ENCODE assay signal across 31 mouse cellular contexts in the genomic region with DNA sequence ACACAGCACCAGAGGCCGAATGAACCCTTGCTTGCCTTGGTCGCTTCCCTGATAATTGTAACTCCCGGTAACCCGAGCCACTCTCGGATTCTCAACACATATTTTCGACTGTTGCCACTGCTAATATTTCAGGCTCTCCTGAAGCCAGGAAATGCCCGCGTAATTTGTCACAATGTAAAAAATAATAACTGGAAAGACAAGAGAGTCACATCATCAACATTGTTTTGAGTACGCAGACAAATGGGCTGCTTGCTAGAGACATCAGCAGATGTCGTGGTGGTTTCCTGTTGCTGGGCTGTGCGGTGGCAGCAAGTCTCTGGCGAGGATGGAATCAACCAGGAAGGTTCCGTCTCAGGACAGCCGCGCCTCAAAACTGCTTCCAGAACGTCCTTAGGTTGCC.
DNase-seq lines count a peak whose midpoint lies in the region; ATAC-seq and TF ChIP-seq lines count a peak whose summit lies in the region.
"Had no signal": no experiment of that assay in that cellular context is flagged by ENCODE, and none has a peak within 500 bp of the region (broad histone marks: within the 10 kb centered on the region; RNA-seq: fewer than 3 reads in every experiment).

No protein-coding gene starts in this region.

- H3K4me3 ChIP-seq in gastrocnemius, adult 2 months = peak overlapping the region; percentile 33
- H3K4me3 ChIP-seq in C2C12 (ENCODE audit: insufficient read depth, poor library complexity, severe bottlenecking) = no peak overlapping the region
- no peak overlapping the region for H3K4me3 ChIP-seq in embryonic facial prominence, embryonic 14.5 days (ENCODE audit: low read depth, low read length)
- H3K4me3 ChIP-seq: heart, embryonic 15.5 days; hindbrain, embryonic 12.5 days; intestine, embryonic 15.5 days; limb, embryonic 15.5 days; liver, embryonic 13.5 days; neural tube, embryonic 12.5 days had no signal

- ATAC-seq in embryonic facial prominence, embryonic 14.5 days (ENCODE audit: low read depth) = no peak
- ATAC-seq: forebrain, embryonic 14.5 days; hindbrain, postnatal 0 days; intestine, embryonic 15.5 days; midbrain, embryonic 16.5 days had no signal

- no peaks in the 10 kb centered on the region for H3K79me2 ChIP-seq in C2C12 (ENCODE audit: control insufficient read depth, insufficient read depth)

- TF ChIP-seq CTCF in gastrocnemius, adult 2 months (IDR thresholded peaks at IDR 0.05) = no peak
- no peak for TF ChIP-seq CTCF in C2C12 (IDR thresholded peaks at IDR 0.05; ENCODE audit: control insufficient read depth, insufficient read depth, insufficient read length)

- intact Hi-C loops in gastrocnemius, adult 2 months (cut with DNase I) = no loop called here
- intact Hi-C loops in gastrocnemius, postnatal 36 days (cut with DNase I) = no loop called here

- H3K36me3 ChIP-seq in C2C12 (ENCODE audit: control insufficient read depth, insufficient read depth) = no peaks in the 10 kb centered on the region
- no peaks in the 10 kb centered on the region for H3K36me3 ChIP-seq in embryonic facial prominence, embryonic 14.5 days (ENCODE audit: control insufficient read depth, insufficient read depth, low read length)
- H3K36me3 ChIP-seq: heart, embryonic 15.5 days; hindbrain, embryonic 12.5 days; intestine, embryonic 15.5 days; limb, embryonic 15.5 days; liver, embryonic 13.5 days; neural tube, embryonic 12.5 days had no signal

- no peaks in the 10 kb centered on the region for H3K9me3 ChIP-seq in embryonic facial prominence, embryonic 14.5 days (ENCODE audit: control insufficient read depth, low read length)
- H3K9me3 ChIP-seq: heart, embryonic 15.5 days; hindbrain, embryonic 12.5 days; intestine, embryonic 15.5 days; limb, embryonic 15.5 days; liver, embryonic 13.5 days; neural tube, embryonic 12.5 days had no signal

- no peaks in the 10 kb centered on the region for H3K27me3 ChIP-seq in C2C12 (ENCODE audit: control insufficient read depth, insufficient read depth, insufficient read length)
- no peaks in the 10 kb centered on the region for H3K27me3 ChIP-seq in embryonic facial prominence, embryonic 14.5 days (replicated peaks; ENCODE audit: control insufficient read depth, insufficient read depth, low read length)
- H3K27me3 ChIP-seq: heart, embryonic 15.5 days; hindbrain, embryonic 12.5 days; intestine, embryonic 15.5 days; limb, embryonic 15.5 days; liver, embryonic 13.5 days; neural tube, embryonic 12.5 days had no signal

- no peaks in the 10 kb centered on the region for H3K79me3 ChIP-seq in C2C12 (ENCODE audit: low read depth)

- no peak overlapping the region for H3ac ChIP-seq in C2C12 (ENCODE audit: control insufficient read depth, insufficient read length, low read depth)

- 41% methylated on average over 16 of the region's 16 CpGs for WGBS in embryonic facial prominence, embryonic 14.5 days

- peak overlapping the region; percentile 27 for H3K4me2 ChIP-seq in embryonic facial prominence, embryonic 14.5 days (ENCODE audit: low read depth, low read length)
- H3K4me2 ChIP-seq: heart, embryonic 15.5 days; hindbrain, embryonic 12.5 days; intestine, embryonic 15.5 days; limb, embryonic 15.5 days; liver, embryonic 13.5 days; neural tube, embryonic 12.5 days had no signal

- H3K4me1 ChIP-seq in embryonic facial prominence, embryonic 14.5 days (ENCODE audit: control insufficient read depth, insufficient read depth, low read length) = no peaks in the 10 kb centered on the region
- H3K4me1 ChIP-seq: heart, embryonic 15.5 days; hindbrain, embryonic 12.5 days; intestine, embryonic 15.5 days; limb, embryonic 15.5 days; liver, embryonic 13.5 days; neural tube, embryonic 12.5 days had no signal

- 0 out of 2 replicates have a peak overlapping the region, but pooled peaks have one; percentile 25 for H3K9ac ChIP-seq in embryonic facial prominence, embryonic 14.5 days (ENCODE audit: low read depth, low read length)
- H3K9ac ChIP-seq: heart, embryonic 15.5 days; hindbrain, embryonic 12.5 days; intestine, embryonic 15.5 days; limb, embryonic 15.5 days; liver, embryonic 13.5 days; neural tube, embryonic 12.5 days had no signal

- H3K27ac ChIP-seq in gastrocnemius, adult 2 months = no peak overlapping the region
- H3K27ac ChIP-seq in embryonic facial prominence, embryonic 14.5 days (replicated peaks; ENCODE audit: low read depth, low read length) = no peak overlapping the region
- H3K27ac ChIP-seq: heart, embryonic 15.5 days; hindbrain, embryonic 12.5 days; hindbrain, postnatal 0 days; intestine, embryonic 15.5 days; limb, embryonic 15.5 days; liver, embryonic 13.5 days; macrophage; neural tube, embryonic 12.5 days; stomach, postnatal 0 days had no signal

- no peak for DNase-seq in gastrocnemius, adult 2 months
- no peak for DNase-seq in gastrocnemius, postnatal 36 days
- peak; percentile 7 to 8 for DNase-seq in kidney, postnatal 4 days
- DNase-seq in kidney, postnatal 36 days = no peak
- no peak for DNase-seq in embryonic facial prominence, embryonic 14.5 days (ENCODE audit: low spot score)
- no peak for DNase-seq in cerebellum, adult 11 months
- DNase-seq: adrenal gland, postnatal 25 days; cerebellum, adult 18-20 months; cerebellum, postnatal 10 days; heart, postnatal 36 days; kidney, adult 9 months; kidney, postnatal 25 days; layer of hippocampus, postnatal 36 days; left cerebral cortex, postnatal 4 days; liver, embryonic 13.5 days; lung, adult 18-20 months; right cerebral cortex, adult 18-20 months; right cerebral cortex, postnatal 4 days; thymus, adult 18-20 months; thymus, postnatal 25 days had no signal

TF ChIP-seq in C2C12, 6 proteins besides CTCF, POLR2A, EP300 and RAD21:
- TF ChIP-seq MYOD1 (IDR thresholded peaks at IDR 0.05; ENCODE audit: control insufficient read depth, insufficient read length, low read depth) (peak; percentile 57), FOSL1 (IDR thresholded peaks at IDR 0.05; ENCODE audit: insufficient read depth, low read length, poor library complexity, severe bottlenecking) (no peak)

Comparison
In these comparisons a context has a peak if more than half of its experiments do, and no peak if none do; other contexts are left out.
1. DNase-seq: peak in kidney, postnatal 4 days (2 of 2); none in gastrocnemius, adult 2 months (single experiment), gastrocnemius, postnatal 36 days (0 of 2), kidney, postnatal 36 days (0 of 2), embryonic facial prominence, embryonic 14.5 days (single experiment) and cerebellum, adult 11 months (single experiment).